Mouse (Mus musculus): ENCODE measurements around the gene Mbnl2.

GRCm38 (mm10) chr14:120289528-120289927 lies 14.1 kb downstream of the Mbnl2 start:
- TF ChIP-seq CTCF (IDR thresholded peaks at IDR 0.05; ENCODE audit: low read depth, low read length) (no peak), GATA1 (IDR thresholded peaks at IDR 0.05; ENCODE audit: borderline replicate concordance, low read length) (no peak)

Data from G1E (cell line).